Mouse (Mus musculus) small intestine, adult 2 months (tissue): ENCODE results near the gene Stk10.

Source experiments
- CTCF ChIP-seq: fragments of 200-500 bp; IDR thresholded peaks from 2 replicates; pipeline ENCODE4 v1.5.1; 2012; ENCODE audit warnings: low read depth, mild to moderate bottlenecking, control low read depth, inconsistent platforms, low read length, moderate library complexity, mixed read lengths; ENCODE audit not compliant: insufficient replicate concordance, insufficient read length; ENCODE audit errors: extremely low read depth
- POLR2A ChIP-seq: fragments of 200-500 bp; IDR thresholded peaks from 2 replicates; pipeline ENCODE4 v1.6.1; 2012; ENCODE audit warnings: low read depth, mild to moderate bottlenecking, control low read depth, inconsistent platforms, low read length, moderate library complexity

DNA sequence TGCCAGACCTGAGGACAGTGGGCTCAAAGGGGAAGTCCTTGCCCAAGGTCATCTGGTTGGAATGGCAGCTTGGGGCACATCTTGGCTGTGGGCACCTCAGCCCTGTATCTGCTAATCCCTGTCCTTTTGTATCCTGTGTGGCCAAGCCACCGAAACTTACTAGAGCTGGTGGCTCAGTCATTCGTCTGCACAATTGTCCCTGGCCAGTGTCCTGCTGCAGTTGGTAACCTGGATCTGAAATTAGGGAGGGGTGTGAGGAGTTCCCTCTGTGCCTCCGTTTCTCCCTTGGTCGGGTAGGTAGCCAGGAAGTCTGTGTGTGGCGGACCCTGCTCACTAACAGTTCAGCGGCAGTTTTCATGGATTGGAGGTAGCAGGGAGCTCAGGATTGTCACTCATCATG lies 57.1 kb downstream of the Stk10 start:
- TF ChIP-seq POLR2A: no peak
- TF ChIP-seq CTCF: no peak
